Mouse (Mus musculus): Measurements from ENCODE around the gene Sec24b. TPM values are rescaled to one million over a fixed set of nuclear protein-coding genes. Genes with fewer than 3 reads are reported as not detected.

Gene Sec24b
- polyA plus RNA-seq, 2 experiments = 7.8 to 17.1 TPM

DNA sequence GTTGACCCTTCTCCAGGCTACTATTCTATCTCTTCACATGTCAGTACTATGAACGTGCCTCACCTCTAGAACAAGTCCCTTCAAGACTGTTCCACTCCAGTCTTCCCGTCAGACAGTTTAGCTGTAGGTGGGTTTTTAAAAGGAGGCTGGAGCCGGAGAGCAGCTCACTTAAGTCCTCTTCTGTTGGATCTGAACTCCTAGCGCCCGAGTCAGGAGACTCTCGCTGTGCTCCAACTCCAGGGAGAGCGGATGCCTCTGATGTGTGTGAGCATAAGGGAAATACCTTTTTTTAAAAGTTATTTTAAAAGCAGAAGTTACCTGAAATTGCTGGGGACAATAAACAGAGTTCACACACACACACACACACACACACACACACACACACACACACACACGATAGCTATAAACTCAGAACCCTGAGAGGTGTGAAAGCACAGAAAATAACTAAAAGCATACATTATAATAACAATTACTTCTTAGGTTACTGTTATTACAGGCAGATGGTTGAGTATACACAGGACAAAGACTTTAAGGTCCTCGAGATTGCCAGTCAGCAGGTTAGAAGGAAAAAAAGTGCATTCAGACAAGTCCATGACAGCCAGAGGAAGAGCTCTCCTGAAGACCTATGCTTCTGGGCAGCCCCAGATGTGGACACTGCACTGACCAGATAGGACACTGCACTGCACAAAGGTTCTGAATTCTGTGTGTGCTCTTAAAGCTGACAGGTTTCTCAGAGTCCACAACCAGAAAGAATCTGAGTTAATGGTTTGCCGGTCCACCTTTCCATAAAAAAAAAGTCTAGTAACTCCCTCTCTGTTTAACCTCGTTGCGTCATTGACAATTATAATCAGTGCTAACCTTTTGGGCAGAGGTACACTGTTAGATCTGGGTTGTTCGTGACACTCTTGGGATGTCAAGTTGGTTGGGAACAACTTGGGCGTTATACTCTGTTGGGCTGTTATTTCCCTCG is 5.7 kb downstream of the Sec24b start:
- Histone ChIP-seq H3K9me3 (ENCODE audit: control insufficient read depth, low read length) (no peaks in the 10 kb centered on the region), H3K9ac (replicated peaks) (no peak overlapping the region), H3K4me1 (replicated peaks; ENCODE audit: control insufficient read depth in 2 of 2, insufficient read depth in 2 of 2, low read length in 1 of 2) (peaks cover 0 to 22% of the 10 kb centered on the region in 2 experiments; a peak in 2 of 4 replicates), H3K4me3 (ENCODE audit: insufficient read depth in 1 of 2, low read depth in 2 of 2, low read length in 2 of 2) (no peak overlapping the region), H3K4me2 (ENCODE audit: low read depth) (no peak overlapping the region), H3K36me3 (replicated peaks; ENCODE audit: control insufficient read depth, insufficient read depth, low read depth) (no peaks in the 10 kb centered on the region), H3K27ac (no peak overlapping the region), H3K27me3 (ENCODE audit: control insufficient read depth, insufficient read depth, low read length) (no peaks in the 10 kb centered on the region)
- TF ChIP-seq EP300 (IDR thresholded peaks at IDR 0.05; ENCODE audit: low read depth) (no peak), CTCF (IDR thresholded peaks at IDR 0.05; ENCODE audit: low read depth) (no peak)
- DNase-seq (ENCODE audit: low read depth in 3 of 3, low spot score in 3 of 3) = no peak
- ATAC-seq (ENCODE audit: insufficient read depth) = no peak
- WGBS (ENCODE audit: insufficient replicate concordance) = 70% methylated on average over 15 of the region's 15 CpGs

DNA sequence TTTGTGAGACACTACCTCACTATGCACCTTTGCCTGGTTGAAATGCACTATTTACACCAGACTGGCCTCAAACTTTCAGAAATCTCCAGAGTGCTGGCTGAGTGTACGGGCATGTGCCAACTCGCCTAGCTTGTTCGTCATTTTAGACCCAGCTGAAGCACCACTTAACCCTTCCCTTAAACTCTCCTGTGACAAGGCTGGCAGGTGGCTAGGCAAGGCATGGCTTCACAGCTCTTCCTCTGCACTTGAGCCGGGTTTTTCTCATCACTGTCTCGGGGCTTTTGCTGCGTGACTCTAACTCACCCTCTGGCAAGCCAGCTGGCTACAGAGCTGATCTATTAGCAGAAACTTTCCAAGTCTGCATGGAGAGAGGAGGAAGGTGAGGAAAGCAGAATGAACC is 6.8 kb downstream of the Sec24b start:
- ATAC-seq (ENCODE audit: insufficient read depth) = no peak
- H3K36me3 ChIP-seq (replicated peaks; ENCODE audit: control insufficient read depth, insufficient read depth, low read depth) = no peaks in the 10 kb centered on the region
- no peak overlapping the region for H3K4me2 ChIP-seq (ENCODE audit: low read depth)
- no peak overlapping the region for H3K27ac ChIP-seq
- 72% methylated on average over 6 of the region's 6 CpGs for WGBS (ENCODE audit: insufficient replicate concordance)
- no peaks in the 10 kb centered on the region for H3K27me3 ChIP-seq (ENCODE audit: control insufficient read depth, insufficient read depth, low read length)
- no peak for TF ChIP-seq CTCF (IDR thresholded peaks at IDR 0.05; ENCODE audit: low read depth)
- TF ChIP-seq EP300 (IDR thresholded peaks at IDR 0.05; ENCODE audit: low read depth) = no peak
- H3K9ac ChIP-seq (replicated peaks) = no peak overlapping the region
- H3K4me3 ChIP-seq (ENCODE audit: insufficient read depth in 1 of 2, low read depth in 2 of 2, low read length in 2 of 2) = no peak overlapping the region
- no peak for DNase-seq (ENCODE audit: low read depth in 3 of 3, low spot score in 3 of 3)
- no peaks in the 10 kb centered on the region for H3K9me3 ChIP-seq (ENCODE audit: control insufficient read depth, low read length)
- H3K4me1 ChIP-seq (replicated peaks; ENCODE audit: control insufficient read depth in 2 of 2, insufficient read depth in 2 of 2, low read length in 1 of 2) = peaks cover 0 to 20% of the 10 kb centered on the region in 2 experiments; a peak in 2 of 4 replicates

DNA sequence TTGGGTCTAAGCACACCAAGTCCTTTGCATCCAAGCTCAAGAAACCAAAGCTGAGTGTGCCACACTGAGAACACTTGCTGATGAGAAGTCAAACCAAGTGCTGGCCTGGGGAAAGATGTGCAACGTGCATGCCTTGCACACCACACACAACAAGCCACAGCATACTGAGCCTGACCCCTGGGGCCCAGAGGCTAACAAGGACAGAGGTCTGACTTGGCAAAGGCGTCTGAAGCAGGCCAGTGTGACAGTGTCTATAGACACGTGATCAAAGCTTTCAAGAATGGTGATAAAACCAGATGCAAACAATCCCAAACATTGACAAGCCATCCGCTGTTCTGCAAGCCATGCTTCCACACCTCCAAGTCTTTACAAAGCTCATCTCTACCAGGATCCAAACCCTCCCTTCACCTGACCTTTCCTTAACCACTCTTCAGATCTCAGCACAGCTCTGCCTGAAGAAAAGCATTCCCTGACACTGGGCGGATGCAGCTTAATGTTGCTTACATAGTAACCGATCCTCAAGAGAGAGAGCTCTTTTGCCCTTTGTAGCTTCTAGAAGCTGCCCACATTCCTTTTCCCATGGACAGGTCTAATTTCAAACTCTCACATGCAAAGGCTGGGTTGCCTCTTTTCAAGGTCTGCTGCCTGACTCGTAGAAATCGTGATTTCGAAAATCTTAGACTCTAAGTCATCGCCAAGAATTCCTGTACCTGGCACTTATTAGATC is 7.8 kb downstream of the Sec24b start:
- H3K4me1 ChIP-seq (replicated peaks; ENCODE audit: control insufficient read depth in 2 of 2, insufficient read depth in 2 of 2, low read length in 1 of 2) = peaks cover 0 to 12% of the 10 kb centered on the region in 2 experiments; a peak in 2 of 4 replicates
- H3K27me3 ChIP-seq (ENCODE audit: control insufficient read depth, insufficient read depth, low read length) = no peaks in the 10 kb centered on the region
- H3K9ac ChIP-seq (replicated peaks) = no peak overlapping the region
- H3K9me3 ChIP-seq (ENCODE audit: control insufficient read depth, low read length) = no peaks in the 10 kb centered on the region
- no peak overlapping the region for H3K4me3 ChIP-seq (ENCODE audit: insufficient read depth in 1 of 2, low read depth in 2 of 2, low read length in 2 of 2)
- DNase-seq (ENCODE audit: low read depth in 3 of 3, low spot score in 3 of 3) = no peak
- TF ChIP-seq EP300 (IDR thresholded peaks at IDR 0.05; ENCODE audit: low read depth) (no peak), CTCF (IDR thresholded peaks at IDR 0.05; ENCODE audit: low read depth) (no peak)
- H3K27ac ChIP-seq = no peak overlapping the region
- no peaks in the 10 kb centered on the region for H3K36me3 ChIP-seq (replicated peaks; ENCODE audit: control insufficient read depth, insufficient read depth, low read depth)
- 71% methylated on average over 10 of the region's 10 CpGs for WGBS (ENCODE audit: insufficient replicate concordance)
- H3K4me2 ChIP-seq (ENCODE audit: low read depth) = no peak overlapping the region
- no peak for ATAC-seq (ENCODE audit: insufficient read depth)

DNA sequence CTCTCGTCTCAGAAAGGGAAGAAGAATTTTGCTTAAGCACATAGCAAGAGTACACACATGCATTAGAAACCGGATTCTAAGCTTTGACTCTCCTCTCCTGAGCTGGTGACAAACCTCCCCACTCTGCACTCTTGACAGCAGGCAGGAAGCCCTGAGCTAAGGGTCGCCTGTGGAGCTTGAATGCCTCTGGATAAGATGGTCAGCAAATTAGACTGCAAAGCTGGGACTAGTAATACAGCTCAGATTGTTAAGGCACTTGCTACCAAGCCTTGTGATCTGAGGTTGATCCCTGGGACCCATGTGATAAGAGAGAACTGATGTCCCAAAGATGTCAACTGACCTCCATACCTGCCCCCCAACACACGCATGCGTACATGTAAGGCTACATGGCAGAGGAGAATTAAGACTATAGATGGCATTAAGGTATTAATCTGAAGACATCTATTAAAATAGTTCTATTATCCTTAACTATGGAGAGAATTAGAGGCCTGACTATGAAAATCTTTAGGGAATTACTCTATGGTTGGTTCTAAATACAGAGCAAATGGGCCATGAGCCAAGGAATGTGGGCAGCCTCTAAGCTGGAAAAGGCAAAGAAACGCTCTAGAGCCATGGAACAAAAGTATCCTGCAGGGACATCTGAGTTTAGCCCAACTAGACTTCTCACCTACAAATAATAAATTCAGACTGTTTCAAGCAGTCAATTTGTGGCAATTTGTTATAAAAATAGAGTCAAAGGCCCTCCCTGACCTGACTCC is 8.6 kb downstream of the Sec24b start:
- no peaks in the 10 kb centered on the region for H3K9me3 ChIP-seq (ENCODE audit: control insufficient read depth, low read length)
- ATAC-seq (ENCODE audit: insufficient read depth) = no peak
- no peak overlapping the region for H3K9ac ChIP-seq (replicated peaks)
- no peak overlapping the region for H3K27ac ChIP-seq
- H3K27me3 ChIP-seq (ENCODE audit: control insufficient read depth, insufficient read depth, low read length) = no peaks in the 10 kb centered on the region
- TF ChIP-seq EP300 (IDR thresholded peaks at IDR 0.05; ENCODE audit: low read depth) (no peak), CTCF (IDR thresholded peaks at IDR 0.05; ENCODE audit: low read depth) (no peak)
- no peak overlapping the region for H3K4me3 ChIP-seq (ENCODE audit: insufficient read depth in 1 of 2, low read depth in 2 of 2, low read length in 2 of 2)
- no peak overlapping the region for H3K4me2 ChIP-seq (ENCODE audit: low read depth)
- DNase-seq (ENCODE audit: low read depth in 3 of 3, low spot score in 3 of 3) = no peak
- H3K36me3 ChIP-seq (replicated peaks; ENCODE audit: control insufficient read depth, insufficient read depth, low read depth) = no peaks in the 10 kb centered on the region
- 69% methylated on average over 6 of the region's 6 CpGs for WGBS (ENCODE audit: insufficient replicate concordance)
- H3K4me1 ChIP-seq (replicated peaks; ENCODE audit: control insufficient read depth in 2 of 2, insufficient read depth in 2 of 2, low read length in 1 of 2) = peaks cover 0 to 10% of the 10 kb centered on the region in 2 experiments; a peak in 1 of 4 replicates
